9 mouse cellular contexts compared by ENCODE assay signal in genomic region chr19:42325894-42326293, GRCm38 (mm10).
DNase-seq lines count a peak whose midpoint lies in the region; ATAC-seq and TF ChIP-seq lines count a peak whose summit lies in the region.
"Had no signal": no experiment of that assay in that cellular context is flagged by ENCODE, and none has a peak within 500 bp of the region (broad histone marks: within the 10 kb centered on the region; RNA-seq: fewer than 3 reads in every experiment).

No protein-coding gene starts in this region.

- ATAC-seq in lung, embryonic 14.5 days (ENCODE audit: insufficient read depth), result no peak

- DNase-seq in cerebellum, postnatal 10 days, result peak; percentile 38 to 51
- no peak for DNase-seq in cerebellum, adult 11-12 months
- DNase-seq in 3T3-L1 (ENCODE audit: low read depth, low spot score), result peak; percentile 64
- DNase-seq in c-Kit-positive CD71-positive TER-119-negative erythroid progenitor cells, embryonic 14.5 days (ENCODE audit: low read depth), result peak; percentile 17
- DNase-seq in heart, postnatal 4 days, result peak; percentile 86
- peak; percentile 94 for DNase-seq in lung, embryonic 14.5 days
- DNase-seq in urinary bladder, postnatal 4 days (ENCODE audit: low spot score in 2 of 2), result peak; percentile 54 to 81
- no peak for DNase-seq in cerebellum, postnatal 36 days

- 3% methylated on average over 11 of the region's 11 CpGs for WGBS in lung, embryonic 14.5 days

- H3K9ac ChIP-seq in lung, embryonic 14.5 days, result no peak overlapping the region

- no peak overlapping the region for H3K27ac ChIP-seq in lung, embryonic 14.5 days (ENCODE audit: low read depth)
- H3K27ac ChIP-seq: macrophage had no signal

- no peaks in the 10 kb centered on the region for H3K9me3 ChIP-seq in lung, embryonic 14.5 days (ENCODE audit: low read depth, low read length)

- no peaks in the 10 kb centered on the region for H3K27me3 ChIP-seq in lung, embryonic 14.5 days (ENCODE audit: insufficient read depth, low read length)

- no peak for TF ChIP-seq CTCF in lung, embryonic 14.5 days (IDR thresholded peaks at IDR 0.05; ENCODE audit: low read depth)

- H3K36me3 ChIP-seq in lung, embryonic 14.5 days (ENCODE audit: insufficient read depth), result no peaks in the 10 kb centered on the region

- no peaks in the 10 kb centered on the region for H3K4me1 ChIP-seq in lung, embryonic 14.5 days (ENCODE audit: insufficient read depth)

- no peak overlapping the region for H3K4me2 ChIP-seq in lung, embryonic 14.5 days

- no peak overlapping the region for H3K4me3 ChIP-seq in lung, embryonic 14.5 days (ENCODE audit: low read depth, low read length)

Comparison
In these comparisons a context has a peak if more than half of its experiments do, and no peak if none do; other contexts are left out.
1. DNase-seq: peak in cerebellum, postnatal 10 days (2 of 2), 3T3-L1 (single experiment), c-Kit-positive CD71-positive TER-119-negative erythroid progenitor cells, embryonic 14.5 days (single experiment), heart, postnatal 4 days (single experiment), lung, embryonic 14.5 days (single experiment) and urinary bladder, postnatal 4 days (2 of 2); none in cerebellum, adult 11-12 months (single experiment) and cerebellum, postnatal 36 days (0 of 2).